Mouse (Mus musculus): Measurements from ENCODE around the gene Bid. TPM values are rescaled to one million over a fixed set of nuclear protein-coding genes. Genes with fewer than 3 reads are reported as not detected.

The Bid gene
- polyA plus RNA-seq, 1 experiment from 2014 or later: 12.2 TPM

- Histone ChIP-seq H3K4me1 (ENCODE audit: control insufficient read depth, insufficient read depth, low read length) (no peaks in the 10 kb centered on the region), H3K9ac (ENCODE audit: low read depth, low read length) (no peak overlapping the region), H3K27me3 (ENCODE audit: control insufficient read depth, insufficient read depth, low read length) (no peaks in the 10 kb centered on the region), H3K4me2 (no peak overlapping the region), H3K9me3 (replicated peaks; ENCODE audit: control insufficient read depth, low read length) (no peaks in the 10 kb centered on the region), H3K4me3 (ENCODE audit: low read depth, low read length) (no peak overlapping the region), H3K27ac (ENCODE audit: low read depth, low read length) (no peak overlapping the region), H3K36me3 (ENCODE audit: control insufficient read depth, insufficient read depth, low read length) (no peaks in the 10 kb centered on the region)
- ATAC-seq (replicated peaks; ENCODE audit: insufficient number of reproducible peaks, low FRiP score, low TSS enrichment): no peak
- WGBS (ENCODE audit: insufficient replicate concordance): 84% methylated on average over 3 of the region's 3 CpGs
Observed at GRCm38 (mm10) chr6:120939783-120940182, 23.1 kb upstream of the Bid start.

GRCm38 (mm10) chr6:120938763-120939450 lies 22.3 kb upstream of the Bid start:
- 0 out of 2 replicates have a peak, but pooled peaks cover 3% of the 10 kb centered on the region for H3K36me3 ChIP-seq (ENCODE audit: control insufficient read depth, insufficient read depth, low read length)
- no peaks in the 10 kb centered on the region for H3K4me1 ChIP-seq (ENCODE audit: control insufficient read depth, insufficient read depth, low read length)
- no peak for ATAC-seq (replicated peaks; ENCODE audit: insufficient number of reproducible peaks, low FRiP score, low TSS enrichment)
- 91% methylated on average over 12 of the region's 12 CpGs for WGBS (ENCODE audit: insufficient replicate concordance)
- H3K9me3 ChIP-seq (replicated peaks; ENCODE audit: control insufficient read depth, low read length): no peaks in the 10 kb centered on the region
- no peaks in the 10 kb centered on the region for H3K27me3 ChIP-seq (ENCODE audit: control insufficient read depth, insufficient read depth, low read length)
- H3K9ac ChIP-seq (ENCODE audit: low read depth, low read length): no peak overlapping the region
- H3K4me3 ChIP-seq (ENCODE audit: low read depth, low read length): no peak overlapping the region
- no peak overlapping the region for H3K4me2 ChIP-seq
- no peak overlapping the region for H3K27ac ChIP-seq (ENCODE audit: low read depth, low read length)

GRCm38 (mm10) chr6:120937999-120938608 lies 21.5 kb upstream of the Bid start:
- Histone ChIP-seq H3K27me3 (ENCODE audit: control insufficient read depth, insufficient read depth, low read length) (no peaks in the 10 kb centered on the region), H3K9me3 (replicated peaks; ENCODE audit: control insufficient read depth, low read length) (no peaks in the 10 kb centered on the region), H3K4me3 (ENCODE audit: low read depth, low read length) (no peak overlapping the region), H3K27ac (ENCODE audit: low read depth, low read length) (no peak overlapping the region), H3K9ac (ENCODE audit: low read depth, low read length) (no peak overlapping the region), H3K4me1 (ENCODE audit: control insufficient read depth, insufficient read depth, low read length) (no peaks in the 10 kb centered on the region; the same call in 1 of the 2 replicates), H3K36me3 (ENCODE audit: control insufficient read depth, insufficient read depth, low read length) (0 out of 2 replicates have a peak, but pooled peaks cover 4% of the 10 kb centered on the region), H3K4me2 (no peak overlapping the region)
- no peak for ATAC-seq (replicated peaks; ENCODE audit: insufficient number of reproducible peaks, low FRiP score, low TSS enrichment)
- 79% methylated on average over 11 of the region's 11 CpGs for WGBS (ENCODE audit: insufficient replicate concordance)

GRCm38 (mm10) chr6:120937104-120937617 lies 20.5 kb upstream of the Bid start:
- Histone ChIP-seq H3K27ac (ENCODE audit: low read depth, low read length) (no peak overlapping the region), H3K4me1 (ENCODE audit: control insufficient read depth, insufficient read depth, low read length) (peaks cover 7% of the 10 kb centered on the region), H3K9me3 (replicated peaks; ENCODE audit: control insufficient read depth, low read length) (no peaks in the 10 kb centered on the region), H3K36me3 (ENCODE audit: control insufficient read depth, insufficient read depth, low read length) (0 out of 2 replicates have a peak, but pooled peaks cover 7% of the 10 kb centered on the region), H3K9ac (ENCODE audit: low read depth, low read length) (no peak overlapping the region), H3K4me3 (ENCODE audit: low read depth, low read length) (no peak overlapping the region), H3K27me3 (ENCODE audit: control insufficient read depth, insufficient read depth, low read length) (no peaks in the 10 kb centered on the region), H3K4me2 (no peak overlapping the region)
- WGBS (ENCODE audit: insufficient replicate concordance): 79% methylated on average over 16 of the region's 16 CpGs
- ATAC-seq (replicated peaks; ENCODE audit: insufficient number of reproducible peaks, low FRiP score, low TSS enrichment): no peak

GRCm38 (mm10) chr6:120934176-120934575 lies 17.5 kb upstream of the Bid start:
- Histone ChIP-seq H3K9ac (ENCODE audit: low read depth, low read length) (no peak overlapping the region), H3K9me3 (replicated peaks; ENCODE audit: control insufficient read depth, low read length) (no peaks in the 10 kb centered on the region), H3K4me2 (no peak overlapping the region), H3K4me1 (ENCODE audit: control insufficient read depth, insufficient read depth, low read length) (peaks cover 7% of the 10 kb centered on the region), H3K27me3 (ENCODE audit: control insufficient read depth, insufficient read depth, low read length) (no peaks in the 10 kb centered on the region), H3K36me3 (ENCODE audit: control insufficient read depth, insufficient read depth, low read length) (0 out of 2 replicates have a peak, but pooled peaks cover 7% of the 10 kb centered on the region), H3K4me3 (ENCODE audit: low read depth, low read length) (no peak overlapping the region), H3K27ac (ENCODE audit: low read depth, low read length) (no peak overlapping the region)
- ATAC-seq (replicated peaks; ENCODE audit: insufficient number of reproducible peaks, low FRiP score, low TSS enrichment): no peak
- WGBS (ENCODE audit: insufficient replicate concordance): 71% methylated on average over 4 of the region's 4 CpGs

- 0 out of 2 replicates have a peak, but pooled peaks cover 7% of the 10 kb centered on the region for H3K36me3 ChIP-seq (ENCODE audit: control insufficient read depth, insufficient read depth, low read length)
- H3K9ac ChIP-seq (ENCODE audit: low read depth, low read length): no peak overlapping the region
Observed at GRCm38 (mm10) chr6:120933670-120934069, 17.0 kb upstream of the Bid start.

GRCm38 (mm10) chr6:120932597-120932996 lies 15.9 kb upstream of the Bid start:
- Histone ChIP-seq H3K4me3 (ENCODE audit: low read depth, low read length) (no peak overlapping the region), H3K27ac (ENCODE audit: low read depth, low read length) (no peak overlapping the region), H3K36me3 (ENCODE audit: control insufficient read depth, insufficient read depth, low read length) (0 out of 2 replicates have a peak, but pooled peaks cover 7% of the 10 kb centered on the region), H3K9me3 (replicated peaks; ENCODE audit: control insufficient read depth, low read length) (no peaks in the 10 kb centered on the region), H3K4me1 (ENCODE audit: control insufficient read depth, insufficient read depth, low read length) (peaks cover 7% of the 10 kb centered on the region), H3K4me2 (no peak overlapping the region), H3K9ac (ENCODE audit: low read depth, low read length) (no peak overlapping the region), H3K27me3 (ENCODE audit: control insufficient read depth, insufficient read depth, low read length) (no peaks in the 10 kb centered on the region)
- WGBS (ENCODE audit: insufficient replicate concordance): 57% methylated on average over 12 of the region's 12 CpGs
- no peak for ATAC-seq (replicated peaks; ENCODE audit: insufficient number of reproducible peaks, low FRiP score, low TSS enrichment)

More at GRCm38 (mm10) chr6:120933670-120934069, 17.0 kb upstream of the Bid start:
- H3K4me1 ChIP-seq (ENCODE audit: control insufficient read depth, insufficient read depth, low read length): peaks cover 7% of the 10 kb centered on the region
- ATAC-seq (replicated peaks; ENCODE audit: insufficient number of reproducible peaks, low FRiP score, low TSS enrichment): no peak
- H3K4me2 ChIP-seq: no peak overlapping the region
- WGBS (ENCODE audit: insufficient replicate concordance): 84% methylated on average over 7 of the region's 7 CpGs
- H3K9me3 ChIP-seq (replicated peaks; ENCODE audit: control insufficient read depth, low read length): no peaks in the 10 kb centered on the region
- H3K27me3 ChIP-seq (ENCODE audit: control insufficient read depth, insufficient read depth, low read length): no peaks in the 10 kb centered on the region
- H3K4me3 ChIP-seq (ENCODE audit: low read depth, low read length): no peak overlapping the region
- H3K27ac ChIP-seq (ENCODE audit: low read depth, low read length): no peak overlapping the region

- ATAC-seq (replicated peaks; ENCODE audit: insufficient number of reproducible peaks, low FRiP score, low TSS enrichment): no peak
- WGBS (ENCODE audit: insufficient replicate concordance): 83% methylated on average over 6 of the region's 6 CpGs
- Histone ChIP-seq H3K9ac (ENCODE audit: low read depth, low read length) (no peak overlapping the region), H3K36me3 (ENCODE audit: control insufficient read depth, insufficient read depth, low read length) (0 out of 2 replicates have a peak, but pooled peaks cover 7% of the 10 kb centered on the region), H3K4me3 (ENCODE audit: low read depth, low read length) (no peak overlapping the region), H3K4me2 (no peak overlapping the region), H3K27ac (ENCODE audit: low read depth, low read length) (no peak overlapping the region), H3K27me3 (ENCODE audit: control insufficient read depth, insufficient read depth, low read length) (no peaks in the 10 kb centered on the region), H3K4me1 (ENCODE audit: control insufficient read depth, insufficient read depth, low read length) (peaks cover 7% of the 10 kb centered on the region), H3K9me3 (replicated peaks; ENCODE audit: control insufficient read depth, low read length) (no peaks in the 10 kb centered on the region)
Observed at GRCm38 (mm10) chr6:120930450-120931306, 14.0 kb upstream of the Bid start.
